Mouse (Mus musculus) embryo, embryonic 9.5 days (tissue): ENCODE results near the gene Ctsl.

ENCODE experiments used
- DNase-seq: peaks from one replicate; pipeline ENCODE4 v3.0.0-alpha.2; 2017; ENCODE audit errors: extremely low spot score

The Ctsl gene

GRCm38 (mm10) chr13:64370173-64370940 lies at the start of gene Ctsl:
Gene Ctsl (minus strand): TSS chr13:64370890.
- DNase-seq, result peak; percentile 94

GRCm38 (mm10) chr13:64416955-64417601 lies 46.4 kb upstream of the Ctsl start:
- DNase-seq, result no peak

- DNase-seq, result no peak
Measured at GRCm38 (mm10) chr13:64415659-64416058, 45.0 kb upstream of the Ctsl start.

- no peak for DNase-seq
Measured at GRCm38 (mm10) chr13:64412752-64413257, 42.1 kb upstream of the Ctsl start.

- no peak for DNase-seq
Measured at GRCm38 (mm10) chr13:64411282-64411681, 40.6 kb upstream of the Ctsl start.

GRCm38 (mm10) chr13:64410604-64411003 lies 39.9 kb upstream of the Ctsl start:
- DNase-seq, result no peak

- no peak for DNase-seq
Measured at GRCm38 (mm10) chr13:64407992-64408391, 37.3 kb upstream of the Ctsl start.

- no peak for DNase-seq
Measured at GRCm38 (mm10) chr13:64405550-64405949, 34.9 kb upstream of the Ctsl start.

- DNase-seq, result no peak
Measured at GRCm38 (mm10) chr13:64403519-64403918, 32.8 kb upstream of the Ctsl start.

GRCm38 (mm10) chr13:64402951-64403460 lies 32.3 kb upstream of the Ctsl start:
- no peak for DNase-seq

GRCm38 (mm10) chr13:64402504-64402949 lies 31.8 kb upstream of the Ctsl start:
- no peak for DNase-seq

- DNase-seq, result no peak
Measured at GRCm38 (mm10) chr13:64402006-64402405, 31.3 kb upstream of the Ctsl start.

GRCm38 (mm10) chr13:64400801-64401361 lies 30.2 kb upstream of the Ctsl start:
- DNase-seq, result no peak

- DNase-seq, result no peak
Measured at GRCm38 (mm10) chr13:64399906-64400305, 29.2 kb upstream of the Ctsl start.

- no peak for DNase-seq
Measured at GRCm38 (mm10) chr13:64398065-64398464, 27.4 kb upstream of the Ctsl start.

- no peak for DNase-seq
Measured at GRCm38 (mm10) chr13:64396979-64397378, 26.3 kb upstream of the Ctsl start.

- no peak for DNase-seq
Measured at GRCm38 (mm10) chr13:64388415-64388814, 17.7 kb upstream of the Ctsl start.

- no peak for DNase-seq
Measured at GRCm38 (mm10) chr13:64386048-64386447, 15.4 kb upstream of the Ctsl start.

- no peak for DNase-seq
Measured at GRCm38 (mm10) chr13:64384937-64385336, 14.2 kb upstream of the Ctsl start.

- DNase-seq, result no peak
Measured at GRCm38 (mm10) chr13:64380251-64380650, 9.6 kb upstream of the Ctsl start.

- DNase-seq, result no peak
Measured at GRCm38 (mm10) chr13:64378601-64379000, 7.9 kb upstream of the Ctsl start.

- DNase-seq, result no peak
Measured at GRCm38 (mm10) chr13:64376472-64376871, 5.8 kb upstream of the Ctsl start.
